Mouse (Mus musculus) lung, postnatal 0 days (tissue): ENCODE measurements around the gene Ppp1r9a.

Experiments used
- CTCF ChIP-seq: IDR thresholded peaks from 2 replicates; pipeline ENCODE4 v1.5.1; 2016; ENCODE audit warnings: antibody characterized with exemption, mild to moderate bottlenecking
- EP300 ChIP-seq: IDR thresholded peaks from 2 replicates; pipeline ENCODE4 v1.6.1; 2016; ENCODE audit warnings: antibody characterized with exemption, mild to moderate bottlenecking, control low read depth

DNA sequence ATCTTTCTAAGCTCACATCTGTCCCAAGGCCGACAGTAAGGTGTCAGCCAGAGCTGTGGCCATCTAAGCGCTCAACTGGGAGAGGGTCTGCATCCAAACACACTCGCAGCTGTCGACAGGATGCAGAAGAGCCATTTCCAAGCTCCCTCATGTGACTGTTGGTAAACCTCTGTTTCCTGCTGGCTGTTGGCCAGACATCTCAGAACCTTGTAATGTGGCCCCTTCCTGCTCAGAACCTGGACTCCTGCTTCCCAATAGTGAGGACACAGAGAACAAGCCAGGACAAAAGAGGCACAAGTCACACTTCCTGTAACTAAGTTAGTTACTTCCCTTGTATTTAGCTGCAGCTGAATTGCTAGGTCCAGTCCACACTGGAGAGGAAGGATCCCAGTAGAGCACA, 190.8 kb downstream of the Ppp1r9a start:
- no peak for TF ChIP-seq CTCF
- TF ChIP-seq EP300 = peak; percentile 40
